Mouse (Mus musculus): ENCODE results near the gene Zfp691. TPM values are rescaled to one million over a fixed set of nuclear protein-coding genes. Genes with fewer than 3 reads are reported as not detected.

Zfp691 gene
- polyA plus RNA-seq, 1 experiment = 1.8 TPM

- Histone ChIP-seq H3K27me3 (ENCODE audit: control insufficient read depth) (peaks cover 6% of the 10 kb centered on the region), H3K4me3 (replicated peaks) (no peak overlapping the region), H3K9me3 (ENCODE audit: control insufficient read depth, low read length) (peaks cover 5% of the 10 kb centered on the region), H3K36me3 (ENCODE audit: control insufficient read depth) (peaks cover 81% of the 10 kb centered on the region), H3K4me1 (ENCODE audit: control insufficient read depth) (peaks cover 68% of the 10 kb centered on the region)
- TF ChIP-seq GATA1 (IDR thresholded peaks at IDR 0.05; ENCODE audit: low read length) (no peak), TAL1 (IDR thresholded peaks at IDR 0.05; ENCODE audit: low read length) (no peak)
Measured at GRCm38 (mm10) chr4:119137313-119137712, 36.7 kb downstream of the Zfp691 start.

GRCm38 (mm10) chr4:119133860-119134259, 40.1 kb downstream of the Zfp691 start:
- Histone ChIP-seq H3K4me3 (replicated peaks) (no peak overlapping the region), H3K9me3 (ENCODE audit: control insufficient read depth, low read length) (peaks cover 5% of the 10 kb centered on the region), H3K4me1 (ENCODE audit: control insufficient read depth) (peaks cover 77% of the 10 kb centered on the region), H3K36me3 (ENCODE audit: control insufficient read depth) (peaks cover 100% of the 10 kb centered on the region), H3K27me3 (ENCODE audit: control insufficient read depth) (no peaks in the 10 kb centered on the region; the same call in 1 of the 2 replicates)
- TF ChIP-seq TAL1 (IDR thresholded peaks at IDR 0.05; ENCODE audit: low read length) (no peak), GATA1 (IDR thresholded peaks at IDR 0.05; ENCODE audit: low read length) (no peak)

- peaks cover 5% of the 10 kb centered on the region for H3K9me3 ChIP-seq (ENCODE audit: control insufficient read depth, low read length)
- peaks cover 100% of the 10 kb centered on the region for H3K36me3 ChIP-seq (ENCODE audit: control insufficient read depth)
- no peak for TF ChIP-seq TAL1 (IDR thresholded peaks at IDR 0.05; ENCODE audit: low read length)
- TF ChIP-seq GATA1 (IDR thresholded peaks at IDR 0.05; ENCODE audit: low read length) = no peak
- H3K27me3 ChIP-seq (ENCODE audit: control insufficient read depth) = no peaks in the 10 kb centered on the region; the same call in 1 of the 2 replicates
- peaks cover 81% of the 10 kb centered on the region for H3K4me1 ChIP-seq (ENCODE audit: control insufficient read depth)
- H3K4me3 ChIP-seq (replicated peaks) = no peak overlapping the region
Measured at GRCm38 (mm10) chr4:119133306-119133705, 40.7 kb downstream of the Zfp691 start.

- peaks cover 100% of the 10 kb centered on the region for H3K36me3 ChIP-seq (ENCODE audit: control insufficient read depth)
- peaks cover 5% of the 10 kb centered on the region for H3K9me3 ChIP-seq (ENCODE audit: control insufficient read depth, low read length)
Measured at GRCm38 (mm10) chr4:119131189-119131910, 42.6 kb downstream of the Zfp691 start.

GRCm38 (mm10) chr4:119129096-119129495, 44.9 kb downstream of the Zfp691 start:
- Histone ChIP-seq H3K27me3 (ENCODE audit: control insufficient read depth) (no peaks in the 10 kb centered on the region; the same call in 1 of the 2 replicates), H3K4me1 (ENCODE audit: control insufficient read depth) (peaks cover 88% of the 10 kb centered on the region), H3K4me3 (replicated peaks) (no peak overlapping the region), H3K9me3 (ENCODE audit: control insufficient read depth, low read length) (no peaks in the 10 kb centered on the region), H3K36me3 (ENCODE audit: control insufficient read depth) (peaks cover 100% of the 10 kb centered on the region)
- no peak for TF ChIP-seq TAL1 (IDR thresholded peaks at IDR 0.05; ENCODE audit: low read length)
- no peak for TF ChIP-seq GATA1 (IDR thresholded peaks at IDR 0.05; ENCODE audit: low read length)

More at GRCm38 (mm10) chr4:119131189-119131910, 42.6 kb downstream of the Zfp691 start:
- Histone ChIP-seq H3K27me3 (ENCODE audit: control insufficient read depth) (no peaks in the 10 kb centered on the region; the same call in 1 of the 2 replicates), H3K4me1 (ENCODE audit: control insufficient read depth) (peaks cover 84% of the 10 kb centered on the region), H3K4me3 (replicated peaks) (no peak overlapping the region)
- TF ChIP-seq TAL1 (IDR thresholded peaks at IDR 0.05; ENCODE audit: low read length) (no peak), GATA1 (IDR thresholded peaks at IDR 0.05; ENCODE audit: low read length) (no peak)

GRCm38 (mm10) chr4:119128547-119128946, 45.4 kb downstream of the Zfp691 start:
- Histone ChIP-seq H3K4me1 (ENCODE audit: control insufficient read depth) (peaks cover 90% of the 10 kb centered on the region), H3K27me3 (ENCODE audit: control insufficient read depth) (no peaks in the 10 kb centered on the region; the same call in 1 of the 2 replicates), H3K36me3 (ENCODE audit: control insufficient read depth) (peaks cover 100% of the 10 kb centered on the region), H3K4me3 (replicated peaks) (peak overlapping the region; percentile 9), H3K9me3 (ENCODE audit: control insufficient read depth, low read length) (no peaks in the 10 kb centered on the region)
- TF ChIP-seq GATA1 (IDR thresholded peaks at IDR 0.05; ENCODE audit: low read length) (no peak), TAL1 (IDR thresholded peaks at IDR 0.05; ENCODE audit: low read length) (no peak)

GRCm38 (mm10) chr4:119127229-119127628, 46.8 kb downstream of the Zfp691 start:
- Histone ChIP-seq H3K4me3 (replicated peaks) (peak overlapping the region; percentile 11), H3K27me3 (ENCODE audit: control insufficient read depth) (no peaks in the 10 kb centered on the region), H3K36me3 (ENCODE audit: control insufficient read depth) (peaks cover 100% of the 10 kb centered on the region), H3K9me3 (ENCODE audit: control insufficient read depth, low read length) (no peaks in the 10 kb centered on the region), H3K4me1 (ENCODE audit: control insufficient read depth) (peaks cover 97% of the 10 kb centered on the region)
- no peak for TF ChIP-seq TAL1 (IDR thresholded peaks at IDR 0.05; ENCODE audit: low read length)
- TF ChIP-seq GATA1 (IDR thresholded peaks at IDR 0.05; ENCODE audit: low read length) = no peak

GRCm38 (mm10) chr4:119125577-119126270, 48.3 kb downstream of the Zfp691 start:
- peak overlapping the region; percentile 11 for H3K4me3 ChIP-seq (replicated peaks)
- H3K4me1 ChIP-seq (ENCODE audit: control insufficient read depth) = peaks cover 98% of the 10 kb centered on the region

GRCm38 (mm10) chr4:119124771-119125273, 49.2 kb downstream of the Zfp691 start:
- Histone ChIP-seq H3K36me3 (ENCODE audit: control insufficient read depth) (peaks cover 100% of the 10 kb centered on the region), H3K4me1 (ENCODE audit: control insufficient read depth) (peaks cover 99% of the 10 kb centered on the region), H3K27me3 (ENCODE audit: control insufficient read depth) (no peaks in the 10 kb centered on the region), H3K9me3 (ENCODE audit: control insufficient read depth, low read length) (no peaks in the 10 kb centered on the region), H3K4me3 (replicated peaks) (no peak overlapping the region)
- TF ChIP-seq TAL1 (IDR thresholded peaks at IDR 0.05; ENCODE audit: low read length) (no peak), GATA1 (IDR thresholded peaks at IDR 0.05; ENCODE audit: low read length) (no peak)

More at GRCm38 (mm10) chr4:119125577-119126270, 48.3 kb downstream of the Zfp691 start:
- TF ChIP-seq TAL1 (IDR thresholded peaks at IDR 0.05; ENCODE audit: low read length) (no peak), GATA1 (IDR thresholded peaks at IDR 0.05; ENCODE audit: low read length) (no peak)
- peaks cover 100% of the 10 kb centered on the region for H3K36me3 ChIP-seq (ENCODE audit: control insufficient read depth)
- no peaks in the 10 kb centered on the region for H3K27me3 ChIP-seq (ENCODE audit: control insufficient read depth)
- H3K9me3 ChIP-seq (ENCODE audit: control insufficient read depth, low read length) = no peaks in the 10 kb centered on the region
